Mouse (Mus musculus): Measurements from ENCODE around the gene Clcn6. TPM values are rescaled to one million over a fixed set of nuclear protein-coding genes. Genes with fewer than 3 reads are reported as not detected.

The Clcn6 gene
- polyA plus RNA-seq, 1 experiment from 2014 or later = 2.4 TPM

DNA sequence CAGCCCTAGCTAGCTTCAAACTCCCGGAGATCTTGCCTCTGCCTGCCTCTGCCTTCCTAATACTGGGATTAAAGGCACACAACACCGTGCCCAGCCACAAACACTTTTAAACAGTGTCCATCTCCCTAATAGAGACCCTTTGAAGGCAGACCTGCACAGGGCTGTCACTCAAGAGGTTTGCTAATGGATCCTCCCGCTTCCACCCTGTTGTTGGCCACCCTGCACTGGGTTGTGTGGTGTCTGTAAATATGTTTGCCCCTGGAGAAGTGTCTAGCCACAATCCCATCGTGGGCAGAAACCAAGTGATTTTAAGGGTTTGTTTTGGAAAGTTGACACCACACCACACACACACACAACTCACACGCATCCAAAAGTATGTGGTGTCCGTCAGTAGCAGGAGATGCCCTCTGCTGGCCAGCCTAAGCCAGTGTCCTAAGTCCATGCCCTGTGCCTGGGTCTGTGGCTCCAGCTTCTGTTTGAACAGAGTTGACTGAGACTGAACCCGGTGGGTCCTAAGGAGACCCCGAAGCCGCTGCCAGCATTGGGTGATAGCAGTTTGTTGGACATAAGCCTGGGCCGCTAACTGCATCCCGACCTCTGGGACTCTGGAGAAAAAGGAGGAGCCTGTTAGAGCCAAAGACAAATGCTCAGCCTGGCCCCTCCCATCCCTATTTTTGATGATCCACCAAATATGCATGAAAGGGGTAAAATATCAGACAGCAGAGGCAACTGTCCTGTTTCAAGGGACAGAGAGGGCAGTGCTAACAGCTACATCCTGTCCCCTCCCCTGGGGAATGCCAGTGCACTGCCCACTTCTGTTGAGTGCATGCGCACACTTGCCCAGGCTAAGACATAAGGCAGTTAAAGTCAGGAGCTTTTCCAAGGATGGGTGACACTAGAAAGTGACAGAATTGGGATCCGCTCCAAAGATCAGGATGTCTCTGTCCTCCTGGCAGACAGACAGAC is 21.8 kb upstream of the Clcn6 start:
- Histone ChIP-seq H3K4me1 (0 out of 2 replicates have a peak, but pooled peaks cover 14% of the 10 kb centered on the region), H3K27ac (no peak overlapping the region), H3K36me3 (peaks cover 33% of the 10 kb centered on the region), H3K9me3 (replicated peaks) (no peaks in the 10 kb centered on the region), H3K4me3 (no peak overlapping the region), H3K4me2 (no peak overlapping the region), H3K27me3 (replicated peaks) (no peaks in the 10 kb centered on the region; the same call in 1 of the 2 replicates), H3K9ac (no peak overlapping the region)
- WGBS (ENCODE audit: insufficient replicate concordance) = 45% methylated on average over 13 of the region's 13 CpGs
- ATAC-seq = peak; percentile 58

DNA sequence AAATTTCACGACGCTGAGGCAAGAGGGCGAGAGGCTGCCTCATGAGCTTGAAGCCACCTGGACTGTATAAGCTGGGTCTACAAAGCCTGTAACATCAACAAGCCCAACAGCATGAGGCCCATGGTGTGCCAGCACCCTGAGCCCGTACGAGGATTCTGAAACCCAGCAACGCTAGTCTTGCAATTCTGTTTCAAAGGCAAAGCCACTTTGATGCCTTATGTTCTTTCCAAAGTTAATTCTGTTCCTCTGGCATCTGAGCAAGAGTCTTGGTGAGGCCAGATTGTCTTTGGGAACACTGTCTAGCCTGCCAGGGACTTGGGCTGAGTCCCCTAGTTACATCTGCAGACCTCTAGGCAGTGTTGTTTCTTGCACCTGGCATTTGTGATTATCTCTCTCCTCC is 20.4 kb upstream of the Clcn6 start:
- 0 out of 2 replicates have a peak, but pooled peaks cover 14% of the 10 kb centered on the region for H3K4me1 ChIP-seq
- no peaks in the 10 kb centered on the region; the same call in 1 of the 2 replicates for H3K27me3 ChIP-seq (replicated peaks)
- WGBS (ENCODE audit: insufficient replicate concordance) = 82% methylated on average over 6 of the region's 6 CpGs
- H3K4me2 ChIP-seq = no peak overlapping the region
- H3K9me3 ChIP-seq (replicated peaks) = no peaks in the 10 kb centered on the region
- ATAC-seq = no peak
- H3K4me3 ChIP-seq = no peak overlapping the region
- peaks cover 47% of the 10 kb centered on the region for H3K36me3 ChIP-seq
- no peak overlapping the region for H3K9ac ChIP-seq
- no peak overlapping the region for H3K27ac ChIP-seq

DNA sequence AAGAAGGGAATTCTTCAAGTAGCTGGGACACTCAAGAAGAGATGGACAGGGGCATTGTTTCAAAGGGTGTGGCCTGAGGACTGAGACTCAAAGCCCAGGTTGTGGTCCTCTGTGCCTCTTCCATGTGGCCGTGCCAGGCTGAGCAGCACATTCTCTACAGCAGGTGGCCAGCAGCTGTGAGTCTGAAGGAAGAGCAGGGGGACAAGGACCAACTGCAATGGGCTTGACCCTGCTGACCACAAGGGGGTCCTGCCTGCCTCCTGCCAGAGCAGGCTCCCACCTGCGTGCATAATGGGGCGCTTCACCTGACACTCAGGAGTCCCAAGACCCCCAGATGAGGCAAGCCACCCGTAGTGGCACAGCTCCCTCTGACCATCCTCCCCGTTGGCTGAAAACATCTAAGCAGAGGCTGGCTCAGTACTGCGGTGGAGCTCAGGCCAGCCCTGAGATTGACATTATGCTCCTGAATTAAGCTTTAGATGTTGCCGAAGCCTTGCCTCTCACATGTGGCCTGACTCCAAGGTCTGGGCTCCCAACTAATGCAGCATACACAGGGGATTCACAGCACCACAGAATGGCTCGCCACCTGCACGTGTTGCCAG is 19.7 kb upstream of the Clcn6 start:
- no peak overlapping the region for H3K27ac ChIP-seq
- no peak overlapping the region for H3K4me3 ChIP-seq
- 0 out of 2 replicates have a peak, but pooled peaks cover 14% of the 10 kb centered on the region for H3K4me1 ChIP-seq
- ATAC-seq = no peak
- WGBS (ENCODE audit: insufficient replicate concordance) = 84% methylated on average over 9 of the region's 9 CpGs
- peaks cover 53% of the 10 kb centered on the region for H3K36me3 ChIP-seq
- H3K4me2 ChIP-seq = no peak overlapping the region
- no peak overlapping the region for H3K9ac ChIP-seq
- no peaks in the 10 kb centered on the region; the same call in 1 of the 2 replicates for H3K27me3 ChIP-seq (replicated peaks)
- H3K9me3 ChIP-seq (replicated peaks) = no peaks in the 10 kb centered on the region

DNA sequence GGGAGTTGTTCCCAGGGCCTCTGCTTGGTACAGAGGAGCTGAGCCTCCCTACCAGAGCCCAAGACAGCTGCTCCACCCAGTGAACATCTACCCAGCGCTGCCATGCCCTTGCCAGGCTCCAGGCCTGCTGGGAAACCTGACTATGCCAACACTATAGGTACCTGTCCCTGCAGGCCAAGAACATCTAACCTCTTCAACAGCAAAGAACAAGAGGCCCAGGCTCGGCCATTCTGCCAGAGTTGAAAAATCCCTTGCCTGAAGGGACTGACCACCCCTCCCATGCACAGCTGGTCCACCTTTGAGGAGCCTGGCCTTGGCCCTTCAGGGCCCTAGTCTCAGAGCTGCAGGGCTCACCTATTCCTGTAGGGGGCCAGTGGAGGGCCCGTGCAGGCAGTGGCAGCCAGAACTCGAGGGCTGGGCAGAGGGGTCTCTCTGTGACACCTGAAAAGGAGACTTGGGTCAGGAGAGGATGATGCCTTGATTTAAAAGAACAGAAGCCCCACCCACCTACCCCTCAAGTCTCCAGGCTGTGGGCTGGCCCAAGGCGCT is 19.1 kb upstream of the Clcn6 start:
- H3K4me3 ChIP-seq = no peak overlapping the region
- H3K27ac ChIP-seq = no peak overlapping the region
- 0 out of 2 replicates have a peak, but pooled peaks cover 14% of the 10 kb centered on the region for H3K4me1 ChIP-seq
- H3K4me2 ChIP-seq = no peak overlapping the region
- no peak for ATAC-seq
- no peaks in the 10 kb centered on the region for H3K27me3 ChIP-seq (replicated peaks)
- peaks cover 59% of the 10 kb centered on the region for H3K36me3 ChIP-seq
- 57% methylated on average over 5 of the region's 5 CpGs for WGBS (ENCODE audit: insufficient replicate concordance)
- no peaks in the 10 kb centered on the region for H3K9me3 ChIP-seq (replicated peaks)
- no peak overlapping the region for H3K9ac ChIP-seq

DNA sequence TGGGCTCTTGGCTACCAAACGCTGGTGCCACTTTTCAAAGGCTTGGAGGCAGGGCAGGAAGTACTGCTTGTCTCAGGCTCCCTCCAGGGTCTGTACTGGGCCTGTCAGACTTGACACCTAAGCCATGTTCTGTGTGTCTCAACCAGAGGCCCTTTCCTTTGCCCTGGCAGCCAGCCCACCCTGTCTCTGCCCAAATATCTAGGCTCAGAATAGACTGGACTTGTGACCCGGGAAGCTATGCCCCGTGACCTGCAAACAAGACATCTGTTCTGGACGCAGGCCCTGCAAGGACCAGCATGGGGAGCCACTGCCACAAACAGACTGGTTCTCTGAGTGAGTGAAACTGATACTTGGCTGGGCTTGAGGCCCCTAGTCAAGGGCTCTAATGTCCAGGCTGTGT is 18.2 kb upstream of the Clcn6 start:
- Histone ChIP-seq H3K4me1 (0 out of 2 replicates have a peak, but pooled peaks cover 14% of the 10 kb centered on the region), H3K9me3 (replicated peaks) (no peaks in the 10 kb centered on the region), H3K4me3 (no peak overlapping the region), H3K27ac (no peak overlapping the region; the same call in 1 of the 2 replicates), H3K9ac (no peak overlapping the region), H3K27me3 (replicated peaks) (no peaks in the 10 kb centered on the region), H3K36me3 (peaks cover 69% of the 10 kb centered on the region), H3K4me2 (no peak overlapping the region)
- 83% methylated on average over 4 of the region's 4 CpGs for WGBS (ENCODE audit: insufficient replicate concordance)
- ATAC-seq = no peak

DNA sequence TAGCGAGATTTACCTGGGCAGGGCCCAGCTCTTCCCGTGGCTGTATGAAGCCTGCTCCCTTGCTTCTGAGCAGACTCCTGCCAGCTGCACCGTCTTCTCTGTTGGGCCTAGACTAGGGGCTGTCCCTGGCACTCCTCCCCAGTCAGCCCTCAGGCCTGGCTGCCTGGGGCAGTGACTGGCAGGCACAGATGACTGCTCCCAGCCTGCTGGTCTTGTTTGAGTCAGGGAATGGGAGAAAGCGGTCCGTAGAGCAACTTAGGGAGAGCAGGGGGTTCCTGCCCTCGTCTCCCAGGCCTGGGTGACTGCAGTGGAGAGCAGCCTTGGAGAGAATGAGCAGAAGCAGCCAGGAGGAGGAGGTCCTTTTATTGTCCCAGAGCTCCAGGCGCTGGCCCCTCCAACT is 17.6 kb upstream of the Clcn6 start:
- Histone ChIP-seq H3K4me2 (no peak overlapping the region), H3K9ac (no peak overlapping the region), H3K36me3 (peaks cover 74% of the 10 kb centered on the region), H3K27me3 (replicated peaks) (no peaks in the 10 kb centered on the region), H3K4me1 (0 out of 2 replicates have a peak, but pooled peaks cover 14% of the 10 kb centered on the region), H3K4me3 (no peak overlapping the region), H3K27ac (no peak overlapping the region), H3K9me3 (replicated peaks) (no peaks in the 10 kb centered on the region)
- WGBS (ENCODE audit: insufficient replicate concordance) = 81% methylated on average over 7 of the region's 7 CpGs
- no peak for ATAC-seq

DNA sequence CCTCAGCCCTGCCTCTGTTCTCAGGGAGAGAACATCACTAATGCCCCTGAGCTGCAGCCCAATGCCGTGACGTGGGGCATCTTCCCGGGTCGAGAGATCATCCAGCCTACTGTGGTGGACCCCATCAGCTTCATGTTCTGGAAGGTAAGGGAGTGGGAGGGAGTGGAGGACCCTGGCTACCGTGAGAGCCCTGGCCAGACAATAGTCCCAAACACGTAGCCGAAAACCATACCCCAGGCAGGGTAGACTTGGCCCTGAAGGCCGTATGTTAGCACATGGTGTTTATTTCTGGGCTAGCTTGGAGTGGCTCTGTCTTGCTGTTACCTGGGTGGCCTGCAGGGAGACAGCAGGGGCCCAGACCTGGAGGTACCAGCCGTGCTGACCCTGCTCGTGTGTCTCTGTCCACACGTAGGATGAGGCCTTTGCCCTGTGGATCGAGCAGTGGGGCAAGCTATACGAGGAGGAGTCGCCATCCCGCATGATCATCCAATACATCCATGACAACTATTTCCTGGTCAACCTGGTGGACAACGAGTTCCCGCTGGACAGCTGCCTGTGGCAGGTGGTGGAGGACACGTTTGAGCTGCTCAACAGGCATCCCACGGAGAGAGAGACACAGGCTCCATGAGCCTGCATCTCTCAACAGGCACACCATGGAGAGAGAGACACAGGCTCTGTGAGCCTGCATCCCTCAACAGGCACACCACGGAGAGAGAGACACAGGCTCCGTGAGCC is 16.5 kb upstream of the Clcn6 start:
- Histone ChIP-seq H3K4me2 (no peak overlapping the region), H3K9ac (no peak overlapping the region), H3K9me3 (replicated peaks) (no peaks in the 10 kb centered on the region), H3K36me3 (peaks cover 85% of the 10 kb centered on the region), H3K4me3 (no peak overlapping the region), H3K4me1 (peaks cover 14% of the 10 kb centered on the region), H3K27ac (no peak overlapping the region), H3K27me3 (replicated peaks) (no peaks in the 10 kb centered on the region)
- no peak for ATAC-seq
- WGBS (ENCODE audit: insufficient replicate concordance) = 87% methylated on average over 21 of the region's 21 CpGs

DNA sequence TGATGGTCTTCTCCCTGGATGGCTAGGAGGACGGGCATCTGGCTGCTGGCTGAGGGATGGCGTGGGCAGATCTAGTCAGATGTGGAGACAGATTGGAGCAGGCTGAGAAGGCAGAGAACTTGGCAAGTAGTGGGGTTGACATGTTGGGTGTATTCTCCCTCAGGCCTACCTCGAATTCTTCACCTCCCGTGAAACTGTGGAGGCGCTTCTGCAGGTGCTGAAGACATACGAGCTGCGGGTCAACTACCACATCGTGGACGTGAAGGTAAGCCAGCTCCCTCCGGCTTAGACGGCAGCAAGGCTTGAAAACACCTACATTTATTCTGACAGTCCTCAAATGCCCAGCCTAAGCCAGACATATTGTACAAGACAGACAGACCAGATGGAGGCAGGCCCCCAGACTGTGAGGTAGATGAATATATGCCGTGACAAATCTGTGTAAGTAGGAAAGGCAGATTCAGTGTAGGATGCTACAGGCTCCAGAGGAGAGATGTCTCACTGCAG is 14.8 kb upstream of the Clcn6 start:
- Histone ChIP-seq H3K27ac (no peak overlapping the region), H3K27me3 (replicated peaks) (no peaks in the 10 kb centered on the region), H3K4me3 (no peak overlapping the region), H3K9ac (no peak overlapping the region), H3K9me3 (replicated peaks) (no peaks in the 10 kb centered on the region), H3K4me1 (peaks cover 18% of the 10 kb centered on the region), H3K4me2 (no peak overlapping the region), H3K36me3 (peaks cover 99% of the 10 kb centered on the region)
- no peak for ATAC-seq
- WGBS (ENCODE audit: insufficient replicate concordance) = 90% methylated on average over 12 of the region's 12 CpGs

DNA sequence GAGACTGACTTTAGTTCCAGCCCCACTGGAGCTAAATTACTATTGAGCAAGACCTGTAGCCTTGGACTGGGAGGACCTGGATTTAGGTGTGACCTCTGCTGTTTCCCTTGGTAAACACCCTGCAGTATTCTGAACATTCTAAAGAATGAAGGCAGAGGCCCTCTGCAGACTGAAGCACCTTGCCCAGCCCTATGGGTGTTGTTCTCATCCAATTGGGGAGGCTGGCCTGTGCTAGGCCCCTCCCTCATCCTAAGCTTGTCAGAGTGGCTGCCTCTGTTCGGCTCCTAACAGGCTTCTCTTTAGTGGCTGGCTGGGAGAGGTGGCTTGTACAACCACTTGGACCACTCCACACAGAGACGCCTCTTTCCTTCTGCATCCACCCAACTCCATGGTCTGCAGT is 14.4 kb upstream of the Clcn6 start:
- WGBS (ENCODE audit: insufficient replicate concordance) = 86% methylated on average over 2 of the region's 2 CpGs
- no peaks in the 10 kb centered on the region for H3K9me3 ChIP-seq (replicated peaks)
- no peak overlapping the region for H3K4me3 ChIP-seq
- H3K27me3 ChIP-seq (replicated peaks) = no peaks in the 10 kb centered on the region
- no peak overlapping the region for H3K27ac ChIP-seq
- ATAC-seq = no peak
- H3K4me2 ChIP-seq = no peak overlapping the region
- peaks cover 23% of the 10 kb centered on the region for H3K4me1 ChIP-seq
- H3K36me3 ChIP-seq = peaks cover 99% of the 10 kb centered on the region
- no peak overlapping the region for H3K9ac ChIP-seq

DNA sequence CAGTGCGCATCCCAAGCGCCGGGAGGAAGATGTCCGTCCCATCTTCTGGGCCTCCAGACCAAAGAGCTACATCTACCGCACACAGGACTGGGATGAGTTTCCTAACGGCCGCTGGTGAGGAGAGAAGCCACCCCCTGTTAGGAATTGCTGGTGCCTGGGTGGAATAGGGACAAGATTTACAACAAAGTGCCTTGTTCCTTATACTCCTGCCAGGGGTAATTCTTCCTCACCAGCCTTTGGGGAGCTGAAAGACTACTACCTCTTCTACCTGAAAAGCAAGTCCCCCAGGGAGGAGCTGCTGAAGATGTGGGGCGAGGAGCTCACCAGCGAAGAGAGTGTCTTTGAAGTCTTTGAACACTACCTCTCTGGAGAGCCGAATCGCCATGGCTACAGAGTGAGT is 13.3 kb upstream of the Clcn6 start:
- Histone ChIP-seq H3K9me3 (replicated peaks) (no peaks in the 10 kb centered on the region), H3K27ac (no peak overlapping the region), H3K4me1 (peaks cover 34% of the 10 kb centered on the region), H3K4me2 (no peak overlapping the region), H3K27me3 (replicated peaks) (no peaks in the 10 kb centered on the region), H3K4me3 (no peak overlapping the region), H3K9ac (no peak overlapping the region), H3K36me3 (peaks cover 95% of the 10 kb centered on the region)
- 89% methylated on average over 11 of the region's 11 CpGs for WGBS (ENCODE audit: insufficient replicate concordance)
- no peak for ATAC-seq

DNA sequence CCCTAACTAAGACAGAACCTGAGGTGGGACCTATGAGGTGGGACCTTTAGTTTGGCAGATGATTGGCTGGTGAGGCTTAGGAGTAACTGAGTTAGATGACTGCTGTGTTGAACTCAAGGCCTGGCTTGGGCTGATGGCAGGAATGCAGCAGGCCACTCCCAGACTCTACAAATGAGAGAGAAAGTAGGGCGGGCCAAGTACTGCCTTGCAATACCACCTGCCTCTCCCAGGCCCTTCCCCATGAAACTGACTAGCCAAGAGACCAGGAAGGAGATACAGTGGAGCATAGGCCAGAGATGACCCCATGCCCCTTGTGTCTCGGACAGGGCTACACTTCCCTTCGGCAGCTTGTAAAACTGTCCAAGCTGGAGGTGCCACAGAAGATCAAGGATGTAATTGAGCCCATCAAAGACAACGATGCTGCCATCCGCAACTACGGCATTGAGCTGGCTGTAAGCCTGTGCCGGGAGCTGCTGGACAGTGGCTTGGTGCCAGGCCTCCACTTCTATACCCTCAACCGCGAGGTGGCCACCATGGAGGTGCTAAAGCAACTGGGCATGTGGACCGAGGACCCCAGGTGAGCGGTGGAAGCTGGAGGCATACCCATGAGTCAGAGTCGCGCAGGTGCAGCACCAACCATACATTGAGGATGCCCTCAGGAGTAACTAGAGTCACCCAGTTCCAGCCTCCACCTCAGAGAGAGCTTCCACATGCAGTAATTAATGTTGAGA is 12.6 kb upstream of the Clcn6 start:
- Histone ChIP-seq H3K4me3 (no peak overlapping the region), H3K27me3 (replicated peaks) (no peaks in the 10 kb centered on the region)
- WGBS (ENCODE audit: insufficient replicate concordance) = 91% methylated on average over 13 of the region's 13 CpGs

More for the DNA sequence above, 12.6 kb upstream of the Clcn6 start:
- Histone ChIP-seq H3K4me1 (peaks cover 41% of the 10 kb centered on the region), H3K27ac (no peak overlapping the region), H3K36me3 (peaks cover 88% of the 10 kb centered on the region), H3K9me3 (replicated peaks) (no peaks in the 10 kb centered on the region), H3K4me2 (no peak overlapping the region), H3K9ac (no peak overlapping the region)
- no peak for ATAC-seq

All from liver, embryonic 12.5 days (tissue).